Mouse (Mus musculus) limb, embryonic 11.5 days (tissue): ENCODE data around the gene Slc38a7. TPM values are rescaled to one million over a fixed set of nuclear protein-coding genes. Genes with fewer than 3 reads are reported as not detected.

ENCODE experiments used
- ATAC-seq: fragments of 200-750 bp; cut with Nextera tagmentation; 2 replicates; pipeline ENCODE4 v1.8.0; 2017; ENCODE audit warnings: low read depth; ENCODE audit not compliant: insufficient number of reproducible peaks, low FRiP score, low TSS enrichment
- DNase-seq: peaks from one replicate; pipeline ENCODE4 v3.0.0-alpha.2; 2015; ENCODE audit warnings: low spot score
- H3K27ac ChIP-seq: fragments of 300-500 bp; sonication (generic); replicated peaks from 2 replicates; pipeline ENCODE4 v1.5.1; 2014; ENCODE audit warnings: low read depth, mild to moderate bottlenecking, low read length
- H3K27me3 ChIP-seq: fragments of 300-500 bp; sonication (generic); 2 replicates; pipeline ENCODE4 v1.6.1; 2014; ENCODE audit warnings: mild to moderate bottlenecking, low read length, mixed read lengths; ENCODE audit not compliant: control insufficient read depth, insufficient read depth
- H3K36me3 ChIP-seq: fragments of 300-500 bp; sonication (generic); 2 replicates; pipeline ENCODE4 v1.6.1; 2014; ENCODE audit warnings: mild to moderate bottlenecking, low read length, moderate library complexity, mixed read lengths; ENCODE audit not compliant: control insufficient read depth, insufficient read depth
- H3K4me1 ChIP-seq: fragments of 300-500 bp; sonication (generic); 2 replicates; pipeline ENCODE4 v1.6.1; 2014; ENCODE audit warnings: low read length, mixed read lengths; ENCODE audit not compliant: control insufficient read depth, insufficient read depth
- H3K4me2 ChIP-seq: fragments of 300-500 bp; sonication (generic); 2 replicates; pipeline ENCODE4 v1.6.1; 2014; ENCODE audit warnings: low read depth, mild to moderate bottlenecking, moderate library complexity; ENCODE audit not compliant: severe bottlenecking
- H3K4me3 ChIP-seq: fragments of 300-500 bp; sonication (generic); 2 replicates; pipeline ENCODE4 v1.5.1; 2014; ENCODE audit warnings: low read depth, low read length
- H3K9ac ChIP-seq: fragments of 300-500 bp; sonication (generic); 2 replicates; pipeline ENCODE4 v1.6.1; 2014; ENCODE audit warnings: mild to moderate bottlenecking, low read length
- H3K9me3 ChIP-seq: fragments of 300-500 bp; sonication (generic); 2 replicates; pipeline ENCODE4 v1.6.1; 2016; ENCODE audit warnings: low read length; ENCODE audit not compliant: control insufficient read depth
- WGBS: fragments of 180-500 bp; shearing (Covaris S2); extraction: QIAGEN DNeasy Blood & Tissue Kit; methylation state at CpG from one replicate; pipeline ENCODE4 v1.1.7; 2014; 5-methylcytosine and 5-hydroxymethylcytosine counted together
- polyA plus RNA-seq: library from polyadenylated mRNA; unstranded; fragments of >200 nt; fragmentation: Nextera tagmentation; extraction: Ambion mirVana; gene quantifications from 2 replicates; pipeline ENCODE4 v1.2.1, GENCODE M21; 2014

Slc38a7 gene
- polyA plus RNA-seq, 1 experiment from 2014 or later, result 13.8 TPM

GRCm38 (mm10) chr8:95843968-95844367 lies 9.4 kb downstream of the Slc38a7 start:
- 92% methylated on average over 6 of the region's 6 CpGs for WGBS

GRCm38 (mm10) chr8:95841436-95841835 lies 11.9 kb downstream of the Slc38a7 start:
- no peak for ATAC-seq
- Histone ChIP-seq H3K4me3 (no peak overlapping the region), H3K4me1 (no peaks in the 10 kb centered on the region), H3K9ac (no peak overlapping the region), H3K4me2 (no peak overlapping the region), H3K27me3 (no peaks in the 10 kb centered on the region), H3K36me3 (peaks cover 2% of the 10 kb centered on the region; the same call in 1 of the 2 replicates), H3K27ac (no peak overlapping the region), H3K9me3 (no peaks in the 10 kb centered on the region)
- WGBS, result 89% methylated on average over 15 of the region's 15 CpGs
- no peak for DNase-seq

More at GRCm38 (mm10) chr8:95843968-95844367, 9.4 kb downstream of the Slc38a7 start:
- no peaks in the 10 kb centered on the region for H3K4me1 ChIP-seq
- ATAC-seq (no peak), DNase-seq (no peak)
- H3K9ac ChIP-seq, result no peak overlapping the region
- no peak overlapping the region for H3K4me3 ChIP-seq
- H3K27me3 ChIP-seq, result no peaks in the 10 kb centered on the region
- H3K36me3 ChIP-seq, result peaks cover 2% of the 10 kb centered on the region; the same call in 1 of the 2 replicates
- no peaks in the 10 kb centered on the region for H3K9me3 ChIP-seq
- no peak overlapping the region for H3K27ac ChIP-seq
- H3K4me2 ChIP-seq, result no peak overlapping the region

- Histone ChIP-seq H3K9me3 (no peaks in the 10 kb centered on the region), H3K27me3 (no peaks in the 10 kb centered on the region), H3K4me3 (no peak overlapping the region), H3K4me2 (no peak overlapping the region), H3K9ac (no peak overlapping the region), H3K27ac (no peak overlapping the region), H3K4me1 (no peaks in the 10 kb centered on the region), H3K36me3 (peaks cover 2% of the 10 kb centered on the region; the same call in 1 of the 2 replicates)
- 94% methylated on average over 4 of the region's 4 CpGs for WGBS
- no peak for ATAC-seq
- no peak for DNase-seq
Observed at GRCm38 (mm10) chr8:95839289-95839688, 14.1 kb downstream of the Slc38a7 start.

- H3K27me3 ChIP-seq, result no peaks in the 10 kb centered on the region
- no peak overlapping the region for H3K27ac ChIP-seq
- H3K4me2 ChIP-seq, result no peak overlapping the region
- H3K4me3 ChIP-seq, result no peak overlapping the region
- H3K4me1 ChIP-seq, result no peaks in the 10 kb centered on the region
- no peaks in the 10 kb centered on the region for H3K9me3 ChIP-seq
- 93% methylated on average over 10 of the region's 10 CpGs for WGBS
- H3K36me3 ChIP-seq, result peaks cover 2% of the 10 kb centered on the region; the same call in 1 of the 2 replicates
- DNase-seq, result no peak
- ATAC-seq, result no peak
- H3K9ac ChIP-seq, result no peak overlapping the region
Observed at GRCm38 (mm10) chr8:95837266-95837665, 16.1 kb downstream of the Slc38a7 start.

- Histone ChIP-seq H3K4me3 (no peak overlapping the region), H3K9me3 (no peaks in the 10 kb centered on the region), H3K36me3 (no peaks in the 10 kb centered on the region), H3K4me1 (no peaks in the 10 kb centered on the region), H3K9ac (no peak overlapping the region), H3K4me2 (no peak overlapping the region), H3K27me3 (no peaks in the 10 kb centered on the region), H3K27ac (no peak overlapping the region)
- 73% methylated on average over 4 of the region's 4 CpGs for WGBS
- ATAC-seq (no peak), DNase-seq (no peak)
Observed at GRCm38 (mm10) chr8:95835891-95836290, 17.4 kb downstream of the Slc38a7 start.

- Histone ChIP-seq H3K4me2 (peak overlapping the region; percentile 55), H3K27ac (no peak overlapping the region), H3K36me3 (no peaks in the 10 kb centered on the region), H3K9me3 (no peaks in the 10 kb centered on the region), H3K27me3 (no peaks in the 10 kb centered on the region), H3K4me3 (peak overlapping the region; percentile 32), H3K9ac (no peak overlapping the region; the same call in 1 of the 2 replicates), H3K4me1 (no peaks in the 10 kb centered on the region)
- WGBS, result 1% methylated on average over 16 of the region's 16 CpGs
- ATAC-seq, result peak; percentile 70
- DNase-seq, result peak; percentile 61
Observed at GRCm38 (mm10) chr8:95833435-95833984, 19.8 kb downstream of the Slc38a7 start.

- Histone ChIP-seq H3K27ac (no peak overlapping the region), H3K9me3 (no peaks in the 10 kb centered on the region), H3K4me2 (peak overlapping the region; percentile 55), H3K4me1 (no peaks in the 10 kb centered on the region), H3K4me3 (peak overlapping the region; percentile 32), H3K9ac (no peak overlapping the region; the same call in 1 of the 2 replicates), H3K27me3 (no peaks in the 10 kb centered on the region), H3K36me3 (no peaks in the 10 kb centered on the region)
- ATAC-seq (peak; percentile 65), DNase-seq (peak; percentile 92)
- 15% methylated on average over 16 of the region's 16 CpGs for WGBS
Observed at GRCm38 (mm10) chr8:95832603-95833434, 20.5 kb downstream of the Slc38a7 start.

GRCm38 (mm10) chr8:95830144-95830543 lies 23.2 kb downstream of the Slc38a7 start:
- H3K4me3 ChIP-seq, result no peak overlapping the region
- H3K9ac ChIP-seq, result no peak overlapping the region
- DNase-seq (no peak), ATAC-seq (no peak)
- no peaks in the 10 kb centered on the region; the same call in 1 of the 2 replicates for H3K9me3 ChIP-seq
- 72% methylated on average over 3 of the region's 3 CpGs for WGBS
- H3K4me1 ChIP-seq, result no peaks in the 10 kb centered on the region
- H3K27ac ChIP-seq, result no peak overlapping the region
- H3K27me3 ChIP-seq, result no peaks in the 10 kb centered on the region
- H3K4me2 ChIP-seq, result no peak overlapping the region
- H3K36me3 ChIP-seq, result no peaks in the 10 kb centered on the region
